Mouse (Mus musculus) testis, adult 2 months (tissue): ENCODE measurements around the gene Rpap2.

Experiments used
- CTCF ChIP-seq: fragments of 200-500 bp; IDR thresholded peaks from 2 replicates; pipeline ENCODE4 v1.5.1; 2012; ENCODE audit warnings: low read depth, mild to moderate bottlenecking, inconsistent platforms, low read length, moderate library complexity; ENCODE audit not compliant: control insufficient read depth, insufficient read depth, insufficient replicate concordance
- POLR2A ChIP-seq: fragments of 200-500 bp; IDR thresholded peaks from 2 replicates; pipeline ENCODE4 v1.6.1; 2012; ENCODE audit warnings: low read depth, mild to moderate bottlenecking, inconsistent platforms, low read length, moderate library complexity; ENCODE audit not compliant: control insufficient read depth

GRCm38 (mm10) chr5:107684380-107684779 is 87.2 kb downstream of the Rpap2 start:
- TF ChIP-seq CTCF (no peak), POLR2A (no peak)
